Mouse (Mus musculus): Measurements from ENCODE around the gene Slc16a2. TPM values are rescaled to one million over a fixed set of nuclear protein-coding genes. Genes with fewer than 3 reads are reported as not detected.

Gene Slc16a2
- total and polyA plus RNA-seq, 3 experiments: not detected

DNA sequence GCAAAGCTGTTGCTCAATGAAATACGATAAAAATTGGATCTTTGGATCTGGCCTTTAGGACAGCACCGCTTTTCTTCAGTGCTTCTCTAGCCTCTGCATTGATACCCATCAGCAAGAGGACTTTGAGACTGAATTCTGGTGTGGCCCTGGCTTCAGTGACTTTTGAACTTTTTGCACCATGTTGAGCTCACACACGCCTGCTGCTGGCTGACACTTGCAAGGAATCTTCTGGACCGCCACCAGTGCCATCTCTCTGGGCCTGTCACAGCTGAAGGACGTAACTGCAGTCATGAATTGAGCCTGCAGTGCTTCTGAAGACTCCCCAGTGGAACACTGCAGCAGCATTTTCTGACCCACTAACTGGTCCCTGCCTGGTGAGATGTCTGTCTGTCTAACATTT, 128.9 kb downstream of the Slc16a2 start:
- DNase-seq (ENCODE audit: low read depth, low spot score): no peak
- Histone ChIP-seq H3K79me2 (ENCODE audit: control insufficient read depth, insufficient read depth, low read length, poor library complexity) (no peaks in the 10 kb centered on the region), H3K27ac (ENCODE audit: control insufficient read depth, low read depth, low read length) (no peak overlapping the region), H3K36me3 (ENCODE audit: control insufficient read depth in 1 of 2, insufficient read depth in 2 of 2, low read length in 2 of 2) (no peaks in the 10 kb centered on the region), H3K9me3 (replicated peaks; ENCODE audit: insufficient read depth, low read length) (no peaks in the 10 kb centered on the region), H3K27me3 (ENCODE audit: control insufficient read depth in 1 of 2, insufficient read depth in 2 of 2, low read length in 2 of 2) (no peaks in the 10 kb centered on the region), H3K4me3 (ENCODE audit: control insufficient read depth in 1 of 2, insufficient read depth in 1 of 2, low read depth in 2 of 2, low read length in 2 of 2) (no peak overlapping the region), H3K9ac (ENCODE audit: control insufficient read depth, low read depth, low read length, poor library complexity, severe bottlenecking) (no peak overlapping the region), H3K4me1 (ENCODE audit: control insufficient read depth in 1 of 2, insufficient read depth in 2 of 2, low read length in 2 of 2) (no peaks in the 10 kb centered on the region)
- TF ChIP-seq MEF2A (IDR thresholded peaks at IDR 0.05; ENCODE audit: extremely low read depth, insufficient replicate concordance, low read depth, low read length, poor library complexity, severe bottlenecking) (no peak), RCOR1 (IDR thresholded peaks at IDR 0.05; ENCODE audit: low read depth, low read length) (no peak), GABPA (IDR thresholded peaks at IDR 0.05; ENCODE audit: low read depth, low read length) (no peak), TCF12 (IDR thresholded peaks at IDR 0.05; ENCODE audit: low read depth, low read length) (no peak), SMC3 (IDR thresholded peaks at IDR 0.05; ENCODE audit: low read depth, low read length) (no peak), MYC (IDR thresholded peaks at IDR 0.05; ENCODE audit: low read depth, low read length) (no peak), ZC3H11A (IDR thresholded peaks at IDR 0.05; ENCODE audit: low read depth, low read length) (no peak), UBTF (IDR thresholded peaks at IDR 0.05; ENCODE audit: borderline replicate concordance, insufficient read depth, low read depth, low read length) (no peak), JUND (IDR thresholded peaks at IDR 0.05; ENCODE audit: low read depth, low read length) (no peak), ZKSCAN1 (IDR thresholded peaks at IDR 0.05; ENCODE audit: low read depth, low read length) (no peak)

DNA sequence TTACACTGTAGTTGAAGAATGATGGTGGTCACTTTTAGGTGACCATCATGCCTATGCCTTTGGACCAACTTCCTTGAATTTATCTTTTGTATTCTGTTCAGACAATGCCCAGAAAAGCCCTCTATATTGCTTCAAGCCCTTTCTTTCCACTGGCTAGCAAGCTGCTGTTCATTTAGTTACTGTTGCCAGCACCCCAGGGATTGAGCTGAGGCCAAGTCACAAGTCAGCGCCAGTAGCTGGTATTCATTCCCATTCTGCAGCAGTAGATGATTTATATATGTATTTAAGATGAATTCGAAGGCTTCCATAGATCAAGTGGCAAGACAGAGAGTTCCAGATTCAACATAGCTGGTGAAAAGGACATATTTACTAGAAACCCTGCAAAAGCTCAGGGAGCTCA, 133.2 kb downstream of the Slc16a2 start:
- H3K36me3 ChIP-seq (ENCODE audit: control insufficient read depth in 1 of 2, insufficient read depth in 2 of 2, low read length in 2 of 2): no peaks in the 10 kb centered on the region
- no peak for TF ChIP-seq RAD21 (IDR thresholded peaks at IDR 0.05; ENCODE audit: low read depth, low read length)
- no peak for TF ChIP-seq POLR2A (IDR thresholded peaks at IDR 0.05; ENCODE audit: control insufficient read depth in 1 of 2, insufficient read depth in 1 of 2, low read depth in 1 of 2, low read length in 2 of 2, poor library complexity in 1 of 2)
- no peak for TF ChIP-seq SMC3 (IDR thresholded peaks at IDR 0.05; ENCODE audit: low read depth, low read length)
- no peak for TF ChIP-seq MAZ (IDR thresholded peaks at IDR 0.05; ENCODE audit: low read depth, low read length)
- no peak for TF ChIP-seq RCOR1 (IDR thresholded peaks at IDR 0.05; ENCODE audit: low read depth, low read length)
- no peak for TF ChIP-seq KAT2A (conservative IDR thresholded peaks at IDR 0.05; ENCODE audit: low read depth, low read length)
- no peak for TF ChIP-seq GABPA (IDR thresholded peaks at IDR 0.05; ENCODE audit: low read depth, low read length)
- no peak for TF ChIP-seq POLR2AphosphoS5 (IDR thresholded peaks at IDR 0.05; ENCODE audit: borderline replicate concordance, low read depth, low read length)
- no peak for TF ChIP-seq MYB (IDR thresholded peaks at IDR 0.05; ENCODE audit: low read depth, low read length)
- no peak for TF ChIP-seq ETS1 (IDR thresholded peaks at IDR 0.05; ENCODE audit: low read depth, low read length)
- no peak for TF ChIP-seq TBP (IDR thresholded peaks at IDR 0.05; ENCODE audit: low read depth, low read length)
- no peak for TF ChIP-seq NELFE (IDR thresholded peaks at IDR 0.05; ENCODE audit: low read depth, low read length)
- no peak for TF ChIP-seq MAX (IDR thresholded peaks at IDR 0.05; ENCODE audit: low read length)
- no peak for TF ChIP-seq TCF12 (IDR thresholded peaks at IDR 0.05; ENCODE audit: low read depth, low read length)
- TF ChIP-seq UBTF (IDR thresholded peaks at IDR 0.05; ENCODE audit: borderline replicate concordance, insufficient read depth, low read depth, low read length): no peak
- TF ChIP-seq TAL1 (IDR thresholded peaks at IDR 0.05; ENCODE audit: low read length): no peak
- TF ChIP-seq MEF2A (IDR thresholded peaks at IDR 0.05; ENCODE audit: extremely low read depth, insufficient replicate concordance, low read depth, low read length, poor library complexity, severe bottlenecking): no peak

More for the DNA sequence above, 133.2 kb downstream of the Slc16a2 start:
- no peaks in the 10 kb centered on the region for H3K9me3 ChIP-seq (replicated peaks; ENCODE audit: insufficient read depth, low read length)
- no peak overlapping the region for H3K4me3 ChIP-seq (ENCODE audit: control insufficient read depth in 1 of 2, insufficient read depth in 1 of 2, low read depth in 2 of 2, low read length in 2 of 2)
- no peaks in the 10 kb centered on the region for H3K4me1 ChIP-seq (ENCODE audit: control insufficient read depth in 1 of 2, insufficient read depth in 2 of 2, low read length in 2 of 2)
- H3K27ac ChIP-seq (ENCODE audit: control insufficient read depth, low read depth, low read length): no peak overlapping the region
- no peaks in the 10 kb centered on the region for H3K79me2 ChIP-seq (ENCODE audit: control insufficient read depth, insufficient read depth, low read length, poor library complexity)
- no peaks in the 10 kb centered on the region for H3K27me3 ChIP-seq (ENCODE audit: control insufficient read depth in 1 of 2, insufficient read depth in 2 of 2, low read length in 2 of 2)
- no peak overlapping the region for H3K9ac ChIP-seq (ENCODE audit: control insufficient read depth, low read depth, low read length, poor library complexity, severe bottlenecking)
- no peak for DNase-seq (ENCODE audit: low read depth, low spot score)

Measured in MEL (cell line).